Mouse (Mus musculus) gastrocnemius, adult 8-10 months (tissue): ENCODE measurements around the gene Snx33. TPM values are rescaled to one million over a fixed set of nuclear protein-coding genes. Genes with fewer than 3 reads are reported as not detected.
"Not testable (repeated sequence)": the region's sequence is repeated elsewhere in the genome, so short reads cannot be mapped to it uniquely, and the experiment has no call there.

Experiments used
- DNase-seq, 2 experiments: peaks; one replicate each; pipeline ENCODE4 v3.0.0; 2022; ENCODE audit warnings: low spot score in 2 of 2
- total RNA-seq, 4 experiments: library from RNA; stranded (reverse); gene quantifications; 2 replicates each; pipeline ENCODE4 v1.2.4; 2022

Gene Snx33
- total RNA-seq, result 1 to 10 TPM; 1.7 to 4.0 (median 3.1) TPM

GRCm38 (mm10) chr9:56928041-56928811 is at the start of gene Snx33:
Gene Snx33 (minus strand): TSS chr9:56928371.
- DNase-seq, result peak; percentile 90 to 91

GRCm38 (mm10) chr9:56975199-56975598 is 47.0 kb upstream of the Snx33 start:
- DNase-seq, result no peak

- no peak for DNase-seq
Observed at GRCm38 (mm10) chr9:56973960-56974524, 45.9 kb upstream of the Snx33 start.

- no peak for DNase-seq
Observed at GRCm38 (mm10) chr9:56970158-56970557, 42.0 kb upstream of the Snx33 start.

GRCm38 (mm10) chr9:56961591-56961990 is 33.4 kb upstream of the Snx33 start:
- no peak for DNase-seq

GRCm38 (mm10) chr9:56958689-56959088 is 30.5 kb upstream of the Snx33 start:
- DNase-seq, result no peak

- DNase-seq, result no peak
Observed at GRCm38 (mm10) chr9:56956966-56957675, 28.9 kb upstream of the Snx33 start.

- no peak for DNase-seq
Observed at GRCm38 (mm10) chr9:56953562-56953961, 25.4 kb upstream of the Snx33 start.

GRCm38 (mm10) chr9:56950414-56951400 is 22.5 kb upstream of the Snx33 start, which contains the start of gene Snupn:
Gene Snupn (plus strand): TSS chr9:56950878.
- DNase-seq, result peak; percentile 95 to 96

GRCm38 (mm10) chr9:56949767-56950166 is 21.6 kb upstream of the Snx33 start:
- DNase-seq, result no peak

- DNase-seq, result not testable (repeated sequence)
Observed at GRCm38 (mm10) chr9:56948699-56949098, 20.5 kb upstream of the Snx33 start.

- not testable (repeated sequence) for DNase-seq
Observed at GRCm38 (mm10) chr9:56947481-56947880, 19.3 kb upstream of the Snx33 start.

GRCm38 (mm10) chr9:56938374-56938773 is 10.2 kb upstream of the Snx33 start:
- no peak for DNase-seq

- DNase-seq, result peak; percentile 79 to 82
Observed at GRCm38 (mm10) chr9:56937223-56938160, 9.3 kb upstream of the Snx33 start, which contains the start of gene Imp3. Gene Imp3 (plus strand): TSS chr9:56937475.

GRCm38 (mm10) chr9:56936861-56937222 is 8.7 kb upstream of the Snx33 start:
- DNase-seq, result no peak

GRCm38 (mm10) chr9:56930556-56930955 is 2.4 kb upstream of the Snx33 start:
- DNase-seq, result no peak

- DNase-seq, result no peak
Observed at GRCm38 (mm10) chr9:56929496-56929895, 1.3 kb upstream of the Snx33 start.

GRCm38 (mm10) chr9:56927191-56928012 is 769 bp downstream of the Snx33 start:
- peak in 1 of 2 experiments; percentile 46 for DNase-seq

- DNase-seq, result no peak
Observed at GRCm38 (mm10) chr9:56926387-56926786, 1.8 kb downstream of the Snx33 start.
